Mouse (Mus musculus) frontal cortex, postnatal 36 days (tissue): ENCODE data around the gene Gtdc1.

Experiments used
- DNase-seq, 2 experiments: peaks; one replicate each; pipeline ENCODE4 v3.0.0; 2022; ENCODE audit warnings: low spot score in 2 of 2

Gene Gtdc1

DNA sequence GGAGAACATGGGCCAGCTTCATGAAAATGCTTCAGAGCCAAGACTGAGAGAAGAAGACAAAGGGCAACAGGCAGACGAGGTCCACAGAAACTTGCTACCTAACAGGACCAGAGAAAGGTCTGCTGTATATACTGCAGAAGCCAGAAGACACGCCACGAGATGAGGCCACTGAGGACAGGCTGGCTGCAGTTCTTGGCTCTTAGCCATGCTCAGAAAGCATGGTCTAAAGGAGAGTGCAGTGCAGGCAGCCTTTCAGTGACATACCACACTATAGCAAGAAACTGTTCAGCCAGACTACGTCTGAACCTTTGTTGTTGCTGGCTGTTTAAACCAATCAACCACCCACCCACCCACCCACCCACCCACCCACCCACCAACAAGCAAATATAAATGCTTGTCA, 336.6 kb downstream of the Gtdc1 start:
- DNase-seq: no peak

DNA sequence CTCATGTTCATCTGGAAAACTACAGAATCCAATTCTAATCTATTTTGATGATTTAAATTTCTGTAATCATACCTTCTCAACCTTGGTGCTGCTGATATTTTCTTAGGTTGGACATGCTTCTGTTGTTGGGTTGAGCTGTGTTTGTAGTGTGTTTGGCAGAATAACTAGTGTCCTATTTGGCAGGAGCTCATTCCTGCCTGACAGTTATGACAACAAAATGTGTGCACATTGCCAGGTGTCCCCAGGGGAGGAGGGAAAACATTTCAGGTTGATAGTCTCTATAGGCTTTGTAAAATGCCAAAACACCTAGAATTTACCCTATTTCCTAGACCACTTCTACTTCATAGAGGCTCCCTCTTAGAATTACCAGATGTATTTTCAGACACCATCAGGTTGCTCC, 343.4 kb downstream of the Gtdc1 start:
- no peak for DNase-seq

- DNase-seq: no peak
Observed at GRCm38 (mm10) chr2:44583491-44583890, 344.0 kb downstream of the Gtdc1 start.

GRCm38 (mm10) chr2:44571810-44572209, 355.6 kb downstream of the Gtdc1 start:
- no peak for DNase-seq

DNA sequence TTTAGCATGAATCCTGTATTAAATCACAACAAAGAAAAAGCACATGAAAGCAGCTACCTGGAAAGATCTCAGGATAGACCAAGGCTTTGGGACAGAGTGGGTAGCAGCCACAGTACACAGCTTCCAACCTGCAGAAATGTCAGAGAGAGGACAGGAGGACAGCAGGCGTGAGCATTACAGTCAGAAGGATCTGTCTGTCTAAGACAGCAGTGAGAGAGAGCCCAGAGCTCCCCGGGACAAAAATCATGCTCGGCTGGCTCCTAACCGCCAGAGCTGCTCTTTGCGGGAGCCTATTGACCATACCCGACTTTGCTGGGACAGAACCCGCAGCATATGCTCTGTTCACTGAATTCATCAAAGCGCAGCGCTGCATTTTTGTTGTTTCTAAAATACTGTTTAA, 356.3 kb downstream of the Gtdc1 start:
- peak in 1 of 2 experiments; percentile 40 for DNase-seq

DNA sequence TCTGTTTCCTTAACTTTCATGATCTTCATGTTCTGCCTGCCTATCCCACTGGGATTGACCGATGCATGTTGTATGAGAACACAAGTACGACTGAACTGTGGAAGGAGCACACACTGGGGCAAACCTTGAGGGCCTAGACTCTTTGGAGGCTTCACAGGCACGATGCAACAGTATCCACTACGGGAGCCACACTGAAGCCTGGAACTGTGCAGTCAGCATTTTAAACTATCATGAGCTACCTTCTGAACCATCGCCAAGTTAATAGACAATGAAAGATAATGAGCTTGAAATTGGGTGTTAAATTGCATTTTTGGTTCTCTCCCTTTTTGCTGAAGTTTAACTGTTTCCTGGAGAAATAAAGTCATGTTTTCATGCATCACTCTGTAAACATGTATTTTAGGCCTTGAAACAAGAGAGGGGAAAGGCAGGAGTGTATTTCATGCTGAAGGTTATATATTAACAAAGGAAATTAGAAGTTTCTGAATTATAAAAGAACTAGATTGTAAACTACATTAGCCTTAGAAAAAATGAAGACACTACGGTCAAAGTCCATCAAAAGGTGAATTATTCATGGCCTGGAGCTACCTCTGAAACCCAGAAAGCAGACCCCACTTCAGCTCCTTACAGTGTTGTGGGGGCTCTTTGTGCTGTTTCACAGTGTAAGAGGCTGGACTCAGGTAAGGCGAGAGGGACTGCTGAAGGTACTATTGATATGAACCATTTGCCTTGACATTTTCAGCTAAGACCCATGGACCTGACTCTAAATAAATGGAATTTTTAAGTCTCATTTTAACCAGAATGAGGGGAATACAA, 358.1 kb downstream of the Gtdc1 start:
- DNase-seq: no peak

- DNase-seq: peak in 1 of 2 experiments; percentile 77
Observed at GRCm38 (mm10) chr2:44564776-44565692, 362.4 kb downstream of the Gtdc1 start.

DNA sequence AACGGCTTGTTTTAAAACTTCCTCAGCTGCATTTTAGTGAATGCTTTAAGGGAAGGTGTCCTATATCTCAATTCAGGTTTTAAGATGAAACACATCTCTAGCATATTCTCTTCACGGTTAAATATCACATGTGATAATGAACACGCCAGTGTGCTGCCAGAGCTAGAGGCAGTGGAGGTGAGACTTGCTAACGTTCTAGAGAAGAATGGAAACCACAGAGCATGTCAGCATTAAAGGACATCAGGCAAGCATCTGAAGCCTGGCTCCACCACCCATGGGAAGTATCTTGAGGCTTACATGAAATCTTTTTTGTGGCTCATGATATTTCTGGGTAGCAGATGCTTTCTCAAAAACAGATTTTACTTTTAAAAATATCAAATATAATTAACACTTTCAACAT, 365.7 kb downstream of the Gtdc1 start:
- DNase-seq: no peak

DNA sequence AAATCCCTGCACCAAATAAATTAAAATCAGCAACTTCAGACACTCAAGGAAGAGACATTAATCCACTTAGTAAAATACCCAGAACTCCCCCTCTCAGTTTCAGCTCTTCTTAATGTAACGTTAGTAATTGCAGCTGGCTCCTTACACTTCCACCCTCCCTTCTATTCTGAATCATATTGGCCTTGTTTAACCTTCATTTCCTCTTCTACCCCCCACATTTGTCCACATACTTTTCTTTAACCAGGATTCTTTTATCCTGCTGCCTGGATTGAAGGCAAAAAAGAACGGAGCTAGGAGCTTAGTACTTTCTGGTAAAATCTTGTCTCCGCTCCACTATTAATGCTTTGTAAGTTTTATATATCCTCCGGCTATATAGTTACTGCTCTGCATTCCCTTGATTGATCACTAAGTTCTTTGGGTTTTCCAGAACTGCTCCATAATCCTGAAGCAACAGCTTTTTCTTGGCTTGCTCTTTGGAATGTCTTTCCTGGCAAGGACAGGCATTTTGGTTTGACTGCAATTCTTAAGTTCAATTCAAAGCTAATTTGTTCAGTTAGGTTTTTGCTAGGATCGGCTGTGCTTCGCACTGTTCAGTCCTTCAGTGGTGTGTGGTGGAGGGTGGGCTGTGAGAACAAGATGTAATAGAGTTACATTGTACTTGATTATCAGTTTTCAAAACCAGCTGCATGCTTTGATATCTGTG, 368.1 kb downstream of the Gtdc1 start:
- DNase-seq: no peak

GRCm38 (mm10) chr2:44557669-44558281, 369.7 kb downstream of the Gtdc1 start:
- peak in 1 of 2 experiments; percentile 60 for DNase-seq

GRCm38 (mm10) chr2:44556861-44557592, 370.4 kb downstream of the Gtdc1 start:
- DNase-seq: peak; percentile 65 to 74

DNA sequence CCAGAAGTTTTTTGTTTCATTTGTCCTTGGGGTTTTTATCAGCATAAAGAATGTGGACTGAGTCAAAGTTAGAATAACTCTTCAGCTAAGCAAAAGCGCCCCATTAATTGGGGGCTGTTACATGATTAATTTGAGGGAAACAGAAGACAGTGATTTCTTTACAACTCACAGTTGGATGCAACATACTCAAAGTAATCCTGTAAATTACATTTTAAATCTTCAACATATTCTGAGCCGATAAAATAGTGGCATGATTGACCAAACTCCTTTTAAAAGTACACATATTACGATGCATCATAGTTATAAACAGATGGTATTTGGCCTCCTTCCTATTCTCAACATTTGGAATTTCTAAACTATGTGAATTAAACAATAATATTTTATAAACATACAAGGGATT, 372.7 kb downstream of the Gtdc1 start:
- DNase-seq: no peak

DNA sequence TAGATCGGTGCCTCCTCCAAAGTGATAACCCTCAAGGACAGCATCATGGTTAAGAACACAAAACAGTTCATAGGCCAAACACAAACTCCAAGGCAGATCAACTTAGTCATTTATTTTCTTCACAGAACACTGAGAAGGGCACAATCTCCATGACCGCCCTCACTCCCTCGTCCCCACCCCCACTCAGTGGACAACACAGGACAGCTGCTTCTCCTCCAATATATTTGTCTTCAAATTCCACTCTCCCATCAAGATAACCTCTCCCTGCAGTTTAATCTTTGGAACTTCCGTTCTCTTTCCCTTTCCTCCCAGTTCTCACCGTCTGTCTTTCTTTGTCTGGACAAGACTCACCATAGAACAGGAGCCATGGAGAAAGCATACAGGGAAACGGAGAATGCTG, 378.1 kb downstream of the Gtdc1 start:
- no peak for DNase-seq

GRCm38 (mm10) chr2:44542775-44543174, 384.7 kb downstream of the Gtdc1 start:
- DNase-seq: no peak

- no peak for DNase-seq
Observed at GRCm38 (mm10) chr2:44541726-44542125, 385.7 kb downstream of the Gtdc1 start.

DNA sequence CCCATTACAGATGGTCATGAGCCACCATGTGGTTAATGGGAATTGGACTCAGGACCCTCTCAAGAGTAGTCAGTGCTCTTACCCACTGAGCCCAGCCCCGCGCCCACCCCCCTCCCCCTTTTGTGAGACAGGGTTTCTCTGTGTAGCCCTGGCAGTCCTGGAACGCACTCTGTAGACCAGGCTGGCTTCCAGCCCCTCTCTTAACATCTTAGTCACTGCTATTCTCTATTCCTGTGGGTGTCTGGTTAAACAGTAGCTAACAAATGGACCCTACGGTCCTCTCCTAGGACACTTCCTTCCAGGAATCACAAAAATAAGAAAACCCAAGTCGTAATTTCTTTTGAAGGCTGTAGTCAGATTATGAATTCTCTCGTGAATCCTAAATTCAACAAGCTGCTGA, 386.6 kb downstream of the Gtdc1 start:
- no peak for DNase-seq

- no peak for DNase-seq
Observed at GRCm38 (mm10) chr2:44539121-44539634, 388.3 kb downstream of the Gtdc1 start.

DNA sequence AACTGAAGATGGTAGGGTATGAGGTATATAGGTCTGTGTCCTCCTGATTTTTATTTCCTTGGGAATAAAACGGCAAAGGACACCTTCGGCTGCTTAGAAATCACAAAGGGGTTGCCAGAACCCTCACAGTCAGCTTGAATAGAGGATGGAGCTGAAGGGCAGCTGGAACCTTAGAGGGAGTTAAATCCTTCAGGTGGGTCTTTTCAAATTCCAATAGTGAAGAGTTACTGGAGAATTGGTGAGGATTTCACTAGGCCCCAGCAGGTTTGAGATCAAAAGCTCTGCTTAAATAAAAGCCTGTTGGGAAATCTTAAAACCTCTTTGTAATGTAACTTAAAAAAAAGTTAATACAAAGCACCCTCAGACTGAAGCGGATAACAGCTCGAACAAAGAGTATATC, 389.3 kb downstream of the Gtdc1 start:
- DNase-seq: no peak

DNA sequence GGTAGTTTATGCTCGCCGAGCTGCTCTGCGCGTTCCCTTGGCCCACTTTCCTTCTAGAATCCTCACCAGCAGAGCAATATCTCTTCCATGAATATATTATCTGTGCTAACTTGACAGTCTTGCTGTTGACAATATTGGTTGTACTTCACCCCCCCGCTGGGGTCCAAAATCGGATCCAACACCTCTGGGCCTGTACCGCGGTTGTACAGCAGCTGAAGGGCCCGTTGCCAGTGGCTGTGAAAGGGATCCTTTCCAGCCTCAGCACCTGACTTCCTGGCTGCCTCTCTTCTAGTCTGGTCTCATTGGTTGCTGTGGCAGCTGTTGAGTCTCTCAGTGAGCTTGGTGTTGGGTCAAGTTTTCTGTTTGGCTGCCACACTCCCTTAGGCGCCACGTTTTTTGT, 391.7 kb downstream of the Gtdc1 start:
- DNase-seq: no peak

DNA sequence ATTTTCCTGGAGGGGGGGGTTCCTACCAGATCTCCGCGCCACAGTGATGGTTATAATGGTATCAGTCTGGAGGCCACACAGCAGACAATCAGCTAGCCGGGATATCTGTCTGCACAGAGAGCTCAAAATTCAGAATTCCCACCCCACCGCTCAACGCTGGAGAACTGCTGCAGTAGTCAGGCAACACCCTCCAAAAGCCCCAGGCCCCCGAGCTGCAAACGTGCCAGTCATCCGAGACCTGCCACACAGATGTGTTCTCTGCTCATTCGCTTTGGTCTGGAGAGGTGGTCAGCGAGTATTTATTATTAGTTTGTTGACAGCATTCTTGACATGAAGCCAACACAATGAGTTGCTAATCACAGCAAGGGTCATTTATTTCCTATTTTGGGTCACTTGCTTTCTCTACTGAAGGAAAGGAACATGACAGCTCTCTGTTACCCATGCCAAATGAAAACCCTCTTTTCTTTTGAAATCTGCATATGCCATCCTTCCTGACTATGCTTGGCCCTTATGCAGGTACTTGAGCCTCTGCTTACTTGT, 392.3 kb downstream of the Gtdc1 start:
- no peak for DNase-seq
